Comparison of ENCODE assay signal across 12 mouse cellular contexts in the genomic region with DNA sequence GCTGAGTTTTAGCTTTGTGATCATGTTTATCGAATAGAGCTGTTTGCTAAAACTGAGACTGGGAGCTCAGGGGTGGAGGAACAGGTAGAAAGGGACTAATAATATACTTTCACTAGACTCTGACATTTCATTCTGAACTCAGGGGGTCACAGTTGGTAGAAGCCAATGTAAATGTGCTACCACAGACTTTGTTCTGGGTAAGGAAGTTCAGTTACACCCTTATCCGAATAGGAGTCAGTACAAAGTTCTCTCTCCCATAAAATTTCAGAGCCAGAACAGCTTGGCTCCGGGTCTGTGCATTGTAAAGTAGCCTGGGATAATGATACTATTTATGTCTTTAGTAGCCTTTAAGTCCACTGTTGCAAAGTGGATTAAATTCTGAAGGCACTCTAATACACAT. TPM values are rescaled to one million over a fixed set of nuclear protein-coding genes. Genes with fewer than 3 reads are reported as not detected.
"Had no signal": no experiment of that assay in that cellular context is flagged by ENCODE, and none has a peak within 500 bp of the region (broad histone marks: within the 10 kb centered on the region; RNA-seq: fewer than 3 reads in every experiment).

No protein-coding gene starts in this region.

- H3K4me2 ChIP-seq: hindbrain, embryonic 15.5 days; limb, embryonic 13.5 days; liver, embryonic 13.5 days; midbrain, embryonic 12.5 days; neural tube, embryonic 13.5 days had no signal

- DNase-seq: left cerebral cortex, postnatal 4 days; liver, embryonic 13.5 days; lung, adult 18-20 months; lung, postnatal 4 days; retina, postnatal 1 day had no signal

- H3K4me3 ChIP-seq: hindbrain, embryonic 15.5 days; limb, embryonic 13.5 days; liver, embryonic 13.5 days; midbrain, embryonic 12.5 days; neural tube, embryonic 13.5 days had no signal

- H3K9ac ChIP-seq: hindbrain, embryonic 15.5 days; limb, embryonic 13.5 days; liver, embryonic 13.5 days; midbrain, embryonic 12.5 days; neural tube, embryonic 13.5 days had no signal

- H3K27ac ChIP-seq: hindbrain, embryonic 15.5 days; kidney, postnatal 0 days; limb, embryonic 13.5 days; liver, embryonic 13.5 days; midbrain, embryonic 12.5 days; neural tube, embryonic 13.5 days had no signal

- H3K36me3 ChIP-seq: hindbrain, embryonic 15.5 days; limb, embryonic 13.5 days; liver, embryonic 13.5 days; midbrain, embryonic 12.5 days; neural tube, embryonic 13.5 days had no signal

- H3K9me3 ChIP-seq: hindbrain, embryonic 15.5 days; limb, embryonic 13.5 days; liver, embryonic 13.5 days; midbrain, embryonic 12.5 days; neural tube, embryonic 13.5 days had no signal

- ATAC-seq: lung, postnatal 0 days; midbrain, embryonic 16.5 days had no signal

- H3K4me1 ChIP-seq: hindbrain, embryonic 15.5 days; limb, embryonic 13.5 days; liver, embryonic 13.5 days; midbrain, embryonic 12.5 days; neural tube, embryonic 13.5 days had no signal

- H3K27me3 ChIP-seq: hindbrain, embryonic 15.5 days; limb, embryonic 13.5 days; liver, embryonic 13.5 days; midbrain, embryonic 12.5 days; neural tube, embryonic 13.5 days had no signal

RNA-seq across cellular contexts. Expression of a gene that starts 2.2 kb away (rescaled TPM):
- polyA plus RNA-seq: hindbrain, embryonic 15.5 days; limb, embryonic 13.5 days; liver, embryonic 13.5 days; midbrain, embryonic 12.5 days; midbrain, embryonic 16.5 days; neural tube, embryonic 13.5 days had no signal

RNA-seq across cellular contexts. Expression of a gene that starts 27.9 kb away (rescaled TPM):
- polyA plus RNA-seq: hindbrain, embryonic 15.5 days; limb, embryonic 13.5 days; midbrain, embryonic 12.5 days; midbrain, embryonic 16.5 days; neural tube, embryonic 13.5 days had no signal
